Mouse (Mus musculus): ENCODE results near the gene Ackr4.

Gene Ackr4

GRCm38 (mm10) chr9:104104986-104105385, 21.7 kb downstream of the Ackr4 start:
- no peak for DNase-seq

- peak; percentile 28 for DNase-seq
These were observed 23.8 kb downstream of the Ackr4 start for GRCm38 (mm10) chr9:104102901-104103300.

GRCm38 (mm10) chr9:104102301-104102700, 24.4 kb downstream of the Ackr4 start:
- no peak for DNase-seq

DNA sequence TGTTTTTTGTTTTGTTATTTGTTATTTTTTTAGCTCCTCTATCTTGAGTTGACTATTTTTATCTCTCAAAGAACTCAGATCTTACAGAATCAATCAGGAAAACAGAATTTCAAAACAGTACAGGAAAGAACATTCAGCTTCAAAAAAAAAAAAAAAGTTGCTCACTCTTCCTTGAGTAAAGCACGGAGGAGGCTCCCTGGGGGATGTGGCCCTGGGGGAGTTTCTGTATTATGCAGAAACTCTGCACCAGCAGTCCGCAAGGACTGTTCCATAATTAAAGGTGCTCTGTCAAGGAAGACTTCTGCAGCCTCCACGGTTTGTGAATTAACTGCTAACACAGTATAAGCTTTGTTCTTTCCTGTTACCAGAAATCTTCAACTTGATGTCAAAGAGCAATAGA, 25.3 kb downstream of the Ackr4 start:
- no peak for DNase-seq

- DNase-seq = no peak
These were observed 25.9 kb downstream of the Ackr4 start for GRCm38 (mm10) chr9:104100822-104101221.

DNA sequence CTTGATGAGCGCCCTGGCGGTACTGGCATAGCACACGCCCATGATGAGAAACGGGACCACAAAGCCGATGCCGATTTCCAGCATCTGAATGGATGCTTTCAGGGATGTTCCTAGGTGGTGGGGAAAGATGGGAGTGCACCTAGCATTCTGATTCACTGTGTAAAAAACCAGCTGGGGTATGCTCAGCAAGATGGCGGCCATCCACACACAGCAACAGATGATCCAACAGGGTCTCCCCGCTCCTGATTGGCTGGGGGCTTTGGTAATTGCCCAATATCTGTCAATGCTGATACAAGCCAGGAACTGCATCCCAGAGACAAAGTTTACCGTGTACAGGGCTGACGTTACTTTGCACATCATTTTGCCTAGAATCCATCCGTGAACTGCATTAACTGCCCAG, 27.7 kb downstream of the Ackr4 start:
- no peak for DNase-seq

DNA sequence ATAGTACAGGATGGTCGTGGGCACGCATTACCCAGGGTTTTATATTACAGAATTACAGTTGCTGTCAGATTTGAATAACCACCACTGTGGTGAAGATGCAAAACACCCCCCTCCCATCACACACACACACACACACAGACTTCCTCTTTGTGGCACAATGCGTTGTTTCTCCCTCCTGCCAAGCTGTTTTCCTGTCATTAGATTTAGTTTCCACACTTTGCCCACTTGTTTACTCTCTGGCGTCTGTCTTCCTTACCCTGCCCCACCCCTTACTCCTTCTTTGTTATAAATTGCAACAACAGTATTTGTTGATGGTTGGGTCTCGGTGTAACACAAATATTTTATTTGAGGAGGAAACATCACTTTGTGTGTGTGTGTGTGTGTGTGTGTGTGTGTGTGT, 28.5 kb downstream of the Ackr4 start:
- DNase-seq = no peak

- no peak for DNase-seq
These were observed 33.8 kb downstream of the Ackr4 start for GRCm38 (mm10) chr9:104092945-104093344.

- no peak for DNase-seq
These were observed 38.2 kb downstream of the Ackr4 start for GRCm38 (mm10) chr9:104088555-104088954.

DNA sequence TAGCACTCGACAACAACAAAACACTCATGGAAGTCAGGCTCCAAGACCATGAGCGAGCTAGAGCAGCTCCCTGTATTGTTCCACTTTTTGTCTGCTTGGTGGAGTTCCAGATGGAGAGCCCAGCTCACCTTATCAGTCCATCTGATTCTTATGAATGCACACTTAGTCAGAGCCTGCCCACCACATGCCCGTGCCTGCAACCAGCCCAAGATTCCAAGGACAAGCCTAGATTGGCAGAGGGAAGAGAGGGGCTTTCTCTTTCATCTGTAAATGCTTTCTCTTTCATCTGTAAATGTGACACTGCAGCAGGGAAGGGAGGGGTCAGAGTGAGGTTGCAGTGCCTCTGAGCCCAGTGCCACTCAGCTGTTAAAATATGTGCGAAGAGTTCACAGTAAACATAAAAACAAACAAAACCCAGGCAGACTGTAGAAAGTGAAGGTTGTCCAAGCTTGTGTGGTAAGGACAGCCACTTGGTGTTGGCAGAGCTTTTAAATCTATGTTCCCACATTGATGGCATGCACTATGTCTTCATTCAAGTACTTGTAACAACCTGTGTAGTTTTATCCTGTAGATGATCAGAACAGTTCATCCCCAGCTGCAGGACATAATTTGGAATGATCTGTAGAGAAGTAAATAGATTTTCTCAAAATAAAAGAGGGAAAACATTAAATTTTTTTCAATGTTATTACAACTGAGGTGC, 40.9 kb downstream of the Ackr4 start:
- DNase-seq = no peak

- DNase-seq = no peak
These were observed 46.7 kb downstream of the Ackr4 start for GRCm38 (mm10) chr9:104080038-104080437.

DNA sequence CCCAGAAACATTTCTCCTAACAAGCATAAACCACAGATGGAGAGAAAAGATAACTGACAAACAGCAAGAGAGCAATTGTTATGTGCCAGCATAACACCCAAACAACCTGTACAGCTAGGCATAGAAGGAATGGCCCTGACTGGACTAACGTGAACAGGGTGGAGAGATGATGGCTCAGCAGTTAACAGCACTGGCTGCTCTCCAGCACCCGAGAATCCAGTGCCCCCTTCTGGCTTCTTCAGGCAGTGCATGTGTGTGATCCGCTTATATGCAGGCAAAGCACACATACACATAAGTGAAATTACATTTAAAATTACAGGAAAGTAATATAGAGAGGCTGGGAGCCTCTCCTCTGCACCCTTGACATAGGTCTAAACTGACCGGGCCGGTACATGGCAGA, 47.4 kb downstream of the Ackr4 start:
- peak; percentile 24 for DNase-seq

DNA sequence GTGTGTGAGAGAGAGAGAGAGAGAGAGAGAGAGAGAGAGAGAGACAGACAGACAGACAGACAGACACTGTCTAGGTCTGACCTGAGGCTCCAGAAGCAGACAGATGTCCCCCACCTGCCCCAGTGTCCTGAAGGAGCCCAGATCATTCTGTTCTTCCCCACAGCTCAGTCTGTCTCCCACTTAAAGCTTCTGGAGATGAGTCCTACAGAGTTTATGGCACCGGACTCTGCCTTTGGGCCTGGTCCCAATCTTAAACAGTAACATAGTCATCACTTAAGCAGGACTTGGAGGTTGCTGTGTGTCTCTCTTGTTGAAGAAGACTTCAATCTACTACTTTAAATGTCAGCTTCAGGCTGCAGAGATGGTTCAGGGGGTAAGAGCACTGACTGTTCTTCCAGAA, 48.0 kb downstream of the Ackr4 start:
- DNase-seq = no peak

DNA sequence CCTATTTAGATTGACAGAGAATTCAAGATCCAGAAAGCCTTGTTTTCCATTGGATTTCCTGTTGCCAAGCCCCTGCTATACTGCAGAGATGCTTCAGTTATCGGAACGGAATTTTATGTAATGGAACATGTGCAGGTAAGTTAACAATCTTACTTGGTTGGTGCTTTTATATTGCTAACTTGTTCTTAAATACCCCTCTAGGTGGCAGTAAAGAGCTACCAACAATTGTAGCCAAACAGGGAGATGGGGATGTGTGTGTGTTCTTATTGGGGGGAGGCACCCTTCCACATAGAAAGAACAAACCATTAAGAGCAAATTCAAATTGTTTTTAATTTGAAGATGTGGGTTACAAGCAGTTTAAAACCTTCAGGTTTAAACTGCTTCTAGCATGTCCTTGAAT, 50.9 kb downstream of the Ackr4 start:
- DNase-seq = peak; percentile 18

DNA sequence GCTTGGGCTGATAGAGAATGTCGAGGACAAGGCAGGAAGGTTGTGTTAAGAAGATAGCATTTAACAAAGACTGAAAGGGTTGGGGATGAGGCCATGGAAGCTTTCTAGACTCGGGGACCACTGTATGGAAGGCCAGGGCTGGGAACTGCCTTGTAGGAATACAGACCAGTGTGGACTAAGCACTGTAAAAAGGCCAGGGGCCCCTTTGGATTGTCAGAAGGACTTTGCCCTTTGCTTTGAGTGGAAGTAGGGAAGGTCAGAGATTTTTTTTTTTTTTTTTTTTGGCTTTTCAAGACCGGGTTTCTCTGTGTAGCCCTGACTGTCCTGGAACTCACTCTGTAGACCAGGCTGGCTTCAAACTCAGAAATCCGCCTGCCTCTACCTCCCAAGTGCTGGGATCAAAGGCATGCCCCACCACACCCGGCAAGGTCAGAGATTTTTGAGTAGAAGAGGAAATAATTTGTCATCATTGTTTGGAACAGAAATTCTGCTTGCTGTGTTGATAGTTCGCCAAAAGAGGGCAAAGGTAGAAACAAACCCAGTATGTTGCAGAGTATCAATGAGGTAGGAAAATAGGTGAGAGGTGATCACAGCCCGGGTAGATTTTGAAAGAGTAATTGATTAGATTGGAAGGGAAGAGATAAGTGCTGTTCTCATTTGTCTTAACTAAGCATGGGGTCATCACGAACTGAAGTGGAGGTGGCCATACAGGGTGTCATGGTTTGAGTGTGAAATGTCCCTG, 55.7 kb downstream of the Ackr4 start:
- no peak for DNase-seq

GRCm38 (mm10) chr9:104070241-104070640, 56.5 kb downstream of the Ackr4 start:
- no peak for DNase-seq

DNA sequence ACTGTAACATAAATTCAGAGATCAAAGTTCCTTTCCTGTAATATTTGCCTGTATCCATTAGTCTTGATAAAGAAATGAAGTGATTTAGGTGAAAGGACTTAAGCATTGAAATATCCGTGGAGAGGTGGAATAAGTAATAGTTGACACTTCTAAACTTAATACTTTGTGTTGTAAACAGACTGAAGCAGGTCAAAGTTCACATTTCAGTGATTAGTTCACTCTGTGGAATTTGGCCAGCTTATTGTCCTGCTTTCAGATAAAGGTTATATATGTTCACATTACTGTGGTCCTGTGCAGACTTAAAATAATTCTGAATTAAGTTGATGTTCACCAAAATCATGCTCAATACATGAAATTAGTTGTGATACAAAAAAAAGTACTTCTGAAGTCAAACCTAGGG, 62.2 kb downstream of the Ackr4 start:
- DNase-seq = peak; percentile 18

DNA sequence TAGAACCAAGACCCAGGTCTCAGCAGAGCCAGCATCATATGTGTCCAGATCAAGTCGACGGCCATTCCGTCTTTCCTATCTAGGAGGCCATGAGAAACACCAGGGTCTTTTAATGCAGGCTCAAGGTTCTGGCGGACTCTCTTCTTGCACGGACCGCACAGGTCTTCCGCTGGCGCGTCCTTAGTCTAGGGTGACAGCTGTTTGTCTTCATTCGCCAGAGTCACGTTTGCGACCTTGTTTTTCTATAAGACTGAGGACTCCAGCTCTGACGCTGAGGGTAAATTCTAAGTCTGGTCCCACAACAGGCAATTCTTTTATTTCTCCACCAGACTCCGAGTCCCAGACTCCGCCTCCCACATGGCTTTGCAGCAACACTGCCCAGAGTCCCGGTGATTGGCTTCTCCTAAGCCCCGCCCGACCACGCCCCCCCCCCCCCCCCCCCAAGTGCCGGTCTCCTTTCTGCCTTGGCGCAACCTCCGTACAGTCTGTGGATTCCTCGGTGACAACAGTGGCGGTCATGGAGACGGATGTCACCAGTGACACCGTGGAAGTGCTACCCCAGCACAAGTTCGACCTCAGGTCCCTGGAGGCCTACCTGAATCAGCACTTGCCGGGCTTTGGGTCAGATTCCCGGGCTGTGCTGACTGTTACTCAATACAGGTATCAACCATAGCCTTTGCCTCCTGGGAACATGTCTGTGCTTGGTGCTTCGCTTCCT, 63.3 kb downstream of the Ackr4 start, which contains the start of gene Acad11:
Gene Acad11 (plus strand): TSS at position 134 of the 718 bp plus-strand sequence.
- DNase-seq = peak; percentile 92

- peak; percentile 30 for DNase-seq
These were observed 64.1 kb downstream of the Ackr4 start, which contains the start of gene Uba5 for GRCm38 (mm10) chr9:104062430-104063243. Gene Uba5 (minus strand): TSS chr9:104063134.

DNA sequence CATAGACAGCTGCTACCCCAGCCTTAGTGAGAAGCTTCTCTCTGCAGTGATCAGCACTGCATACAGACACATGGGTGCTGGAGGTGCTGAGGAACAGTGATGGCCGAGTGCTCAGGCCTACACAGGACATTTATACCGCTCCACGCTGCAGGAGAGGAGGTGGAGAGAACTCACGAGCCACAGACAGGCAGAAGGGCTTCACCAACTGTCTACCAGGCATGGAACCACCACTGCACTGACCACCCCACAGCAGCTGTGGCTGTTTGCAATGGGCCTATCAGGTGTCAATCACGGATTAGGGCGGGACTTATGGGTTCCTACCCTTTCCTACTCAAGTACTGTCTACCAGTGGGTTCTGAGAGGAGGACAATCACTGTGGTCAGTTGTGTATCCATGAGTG, 75.7 kb downstream of the Ackr4 start:
- DNase-seq = no peak

GRCm38 (mm10) chr9:104043676-104044075, 83.1 kb downstream of the Ackr4 start:
- no peak for DNase-seq

DNA sequence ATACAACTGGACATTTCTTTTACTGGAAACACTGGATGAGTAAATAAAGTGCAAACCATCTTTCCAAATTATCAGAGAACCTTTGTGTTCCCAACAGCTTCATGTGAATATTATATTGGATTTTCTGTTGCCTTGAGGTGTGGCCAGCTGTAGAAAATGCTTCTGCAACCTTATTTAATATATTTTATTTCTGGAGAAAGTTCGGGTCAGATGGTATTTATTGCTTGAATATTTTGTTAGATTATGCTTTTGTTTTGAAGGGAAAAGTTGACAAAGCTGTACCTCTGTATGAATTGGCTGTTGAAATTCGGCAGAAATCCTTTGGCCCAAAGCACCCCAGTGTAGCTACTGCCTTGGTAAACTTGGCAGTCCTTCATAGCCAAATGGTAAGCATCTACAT, 86.4 kb downstream of the Ackr4 start, which contains the start of gene Gm28305:
Gene Gm28305 (plus strand): TSS at position 301 of the 400 bp plus-strand sequence.
- DNase-seq = no peak

DNA sequence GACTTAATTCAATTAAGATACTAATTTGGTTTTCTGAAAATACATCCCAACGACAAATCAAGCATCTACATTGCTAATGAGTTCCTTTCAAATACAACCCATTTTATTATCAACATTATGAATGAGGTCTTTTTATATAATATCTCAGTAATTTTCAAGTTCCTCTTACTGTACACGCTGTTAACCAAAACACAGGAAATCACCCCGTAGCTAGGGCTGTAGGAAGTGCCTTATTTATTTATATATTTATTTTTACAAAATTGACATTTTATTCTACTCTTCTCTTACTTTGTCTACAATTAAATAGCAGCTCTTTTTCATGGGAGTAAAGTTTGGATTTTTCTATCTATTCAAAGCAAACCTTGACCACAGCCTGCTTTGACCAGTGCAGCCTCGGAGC, 87.0 kb downstream of the Ackr4 start:
- DNase-seq = no peak

All from cerebellum, adult 9-10 months (tissue).